ENCODE assay signal across 8 mouse cellular contexts in the genomic region with DNA sequence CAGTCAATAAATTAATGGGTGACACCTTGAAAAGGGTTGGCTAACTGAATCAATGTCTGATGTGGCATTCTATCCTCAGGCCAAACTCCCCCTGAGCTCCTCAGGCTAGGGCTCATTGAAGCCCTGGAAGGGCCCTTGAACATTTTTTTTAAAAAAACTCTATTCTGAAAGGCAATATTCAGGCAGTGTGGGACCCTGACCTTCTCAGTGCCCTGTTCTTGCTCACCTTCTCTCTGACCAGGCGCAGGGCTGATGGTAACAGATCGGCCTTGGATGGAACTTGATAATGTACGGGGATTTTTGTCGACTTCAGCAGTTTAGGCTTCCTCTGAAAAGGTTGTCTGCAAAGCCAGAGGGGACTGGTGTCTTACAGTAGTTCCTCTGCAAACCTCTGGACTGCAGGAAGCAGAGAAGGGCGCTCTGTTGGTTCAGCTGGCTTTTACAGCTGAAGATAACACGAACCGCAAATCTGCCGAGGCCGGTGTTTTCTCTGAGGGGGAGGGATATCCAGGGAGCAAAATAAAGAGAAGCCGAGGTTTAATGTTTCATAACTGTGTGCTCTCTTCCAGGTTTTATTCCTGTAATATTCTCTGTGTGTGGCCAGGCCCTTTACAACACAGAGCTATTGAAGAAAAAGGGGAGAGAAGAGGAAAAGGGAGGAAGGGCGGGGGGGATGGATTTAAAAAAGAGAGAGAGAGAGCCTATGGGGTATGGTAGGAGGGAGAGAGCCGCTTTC.
DNase-seq lines count a peak whose midpoint lies in the region; ATAC-seq and TF ChIP-seq lines count a peak whose summit lies in the region.

No protein-coding gene starts in this region.

- H3K4me1 ChIP-seq in kidney, embryonic 14.5 days (ENCODE audit: control insufficient read depth, insufficient read depth, low read length): peaks cover 16% of the 10 kb centered on the region; the same call in 1 of the 2 replicates
- H3K4me1 ChIP-seq in midbrain, postnatal 0 days (ENCODE audit: insufficient read depth, low read length): no peaks in the 10 kb centered on the region

- 0 out of 2 replicates have a peak, but pooled peaks cover 2% of the 10 kb centered on the region for H3K27me3 ChIP-seq in kidney, embryonic 14.5 days (ENCODE audit: control insufficient read depth, insufficient read depth, low read length)
- H3K27me3 ChIP-seq in midbrain, postnatal 0 days (ENCODE audit: insufficient read depth, low read length): no peaks in the 10 kb centered on the region

- DNase-seq in kidney, postnatal 36 days: no peak
- peak; percentile 17 for DNase-seq in midbrain, postnatal 0 days (ENCODE audit: low spot score)
- no peak for DNase-seq in cerebellum, postnatal 25 days
- DNase-seq in lung, postnatal 10 days: no peak
- DNase-seq in cerebellum, adult 9-10 months: no peak

- peak overlapping the region; percentile 51; the same call in 1 of the 2 replicates for H3K27ac ChIP-seq in kidney, embryonic 14.5 days (ENCODE audit: low read depth, low read length)
- no peak overlapping the region for H3K27ac ChIP-seq in midbrain, postnatal 0 days (ENCODE audit: low read depth, low read length)

- H3K36me3 ChIP-seq in kidney, embryonic 14.5 days (ENCODE audit: control insufficient read depth, insufficient read depth, low read length): no peaks in the 10 kb centered on the region
- no peaks in the 10 kb centered on the region for H3K36me3 ChIP-seq in midbrain, postnatal 0 days (ENCODE audit: insufficient read depth, low read length)

- peak; percentile 75; the same call in 1 of the 2 replicates for ATAC-seq in kidney, embryonic 14.5 days (ENCODE audit: low FRiP score, low TSS enrichment)
- ATAC-seq in activated CD4-positive, CD25-positive, alpha-beta regulatory T cell, adult 4 months: peak; percentile 74
- ATAC-seq in granulocyte monocyte progenitor cell, adult 5-6 weeks (replicated peaks; ENCODE audit: poor library complexity, severe bottlenecking): peak; percentile 65
- no peak for ATAC-seq in midbrain, postnatal 0 days (ENCODE audit: low FRiP score)

- H3K4me2 ChIP-seq in kidney, embryonic 14.5 days (replicated peaks; ENCODE audit: low read depth, low read length): peak overlapping the region; percentile 22
- no peak overlapping the region for H3K4me2 ChIP-seq in midbrain, postnatal 0 days (ENCODE audit: low read depth, low read length, poor library complexity, severe bottlenecking)

- no peak overlapping the region for H3K9ac ChIP-seq in kidney, embryonic 14.5 days (ENCODE audit: low read depth, low read length)
- H3K9ac ChIP-seq in midbrain, postnatal 0 days (replicated peaks; ENCODE audit: low read length, poor library complexity, severe bottlenecking): no peak overlapping the region

- no peaks in the 10 kb centered on the region for H3K9me3 ChIP-seq in kidney, embryonic 14.5 days (ENCODE audit: control insufficient read depth, low read length)
- no peaks in the 10 kb centered on the region for H3K9me3 ChIP-seq in midbrain, postnatal 0 days (ENCODE audit: low read length)

- peak overlapping the region; percentile 7; the same call in 1 of the 2 replicates for H3K4me3 ChIP-seq in kidney, embryonic 14.5 days (ENCODE audit: low read length)
- H3K4me3 ChIP-seq in midbrain, postnatal 0 days (ENCODE audit: low read depth, low read length): no peak overlapping the region

- no peak for TF ChIP-seq CTCF in midbrain, postnatal 0 days (IDR thresholded peaks at IDR 0.05)

- 11% methylated on average over 12 of the region's 12 CpGs for WGBS in kidney, embryonic 14.5 days
- 45% methylated on average over 12 of the region's 12 CpGs for WGBS in midbrain, postnatal 0 days
